Mouse (Mus musculus) embryonic fibroblast, embryonic 13.5 days (primary cell): Measurements from ENCODE around the gene Ptpn13. TPM values are rescaled to one million over a fixed set of nuclear protein-coding genes. Genes with fewer than 3 reads are reported as not detected.

Experiments used
- H3K27ac ChIP-seq: 2 replicates; pipeline ENCODE4 v1.5.1; 2012; ENCODE audit warnings: low read length, control low read depth, inconsistent platforms; ENCODE audit not compliant: insufficient read depth
- H3K4me1 ChIP-seq: 2 replicates; pipeline ENCODE4 v1.6.1; 2011; ENCODE audit warnings: low read length; ENCODE audit not compliant: control insufficient read depth, insufficient read depth
- H3K4me3 ChIP-seq: 2 replicates; pipeline ENCODE4 v1.5.1; 2011; ENCODE audit warnings: mild to moderate bottlenecking, control low read depth, low read length; ENCODE audit not compliant: insufficient read depth
- CTCF ChIP-seq: IDR thresholded peaks from 2 replicates; pipeline ENCODE4 v1.5.1; 2011; ENCODE audit warnings: mild to moderate bottlenecking, control low read depth, low read length, moderate library complexity, borderline replicate concordance; ENCODE audit not compliant: insufficient read depth
- POLR2A ChIP-seq: IDR thresholded peaks from 2 replicates; pipeline ENCODE4 v1.6.1; 2011; ENCODE audit warnings: low read depth, mild to moderate bottlenecking, control low read depth, low read length, moderate library complexity
- polyA plus RNA-seq: library from polyadenylated mRNA; stranded (reverse); fragments of >200 nt; gene quantifications from 2 replicates; pipeline ENCODE4 v1.2.4, GENCODE M21; 2011; ENCODE audit warnings: low read depth; ENCODE audit not compliant: missing spikeins, insufficient read length

The Ptpn13 gene
- polyA plus RNA-seq, 1 experiment = 10.6 TPM

GRCm38 (mm10) chr5:103560546-103560945, 135.6 kb downstream of the Ptpn13 start:
- H3K4me1 ChIP-seq = no peaks in the 10 kb centered on the region
- TF ChIP-seq CTCF = no peak
- TF ChIP-seq POLR2A = no peak
- no peak overlapping the region for H3K4me3 ChIP-seq
- no peak overlapping the region for H3K27ac ChIP-seq

DNA sequence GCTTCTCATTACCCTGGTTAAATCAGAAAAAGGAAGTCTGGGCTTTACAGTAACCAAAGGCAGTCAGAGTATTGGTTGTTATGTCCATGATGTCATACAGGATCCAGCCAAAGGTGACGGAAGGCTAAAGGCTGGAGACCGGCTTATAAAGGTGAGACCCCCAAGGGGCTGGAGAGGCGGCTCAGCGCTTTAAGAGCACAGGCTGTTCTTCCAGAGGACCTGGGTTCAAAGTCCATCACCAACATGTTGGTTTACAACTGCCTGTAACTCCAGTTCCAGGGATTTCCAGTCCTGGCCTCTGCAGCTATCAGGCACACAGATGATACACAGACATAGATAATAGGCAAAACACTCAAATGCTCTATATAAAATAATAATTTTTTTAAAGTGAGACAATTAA, 143.0 kb downstream of the Ptpn13 start:
- no peak for TF ChIP-seq CTCF
- TF ChIP-seq POLR2A = no peak
- Histone ChIP-seq H3K27ac (no peak overlapping the region), H3K4me3 (no peak overlapping the region), H3K4me1 (no peaks in the 10 kb centered on the region)

- H3K4me3 ChIP-seq = no peak overlapping the region
- TF ChIP-seq POLR2A (no peak), CTCF (no peak)
- no peak overlapping the region for H3K27ac ChIP-seq
- no peaks in the 10 kb centered on the region for H3K4me1 ChIP-seq
These were observed 144.5 kb downstream of the Ptpn13 start for GRCm38 (mm10) chr5:103569446-103569845.

DNA sequence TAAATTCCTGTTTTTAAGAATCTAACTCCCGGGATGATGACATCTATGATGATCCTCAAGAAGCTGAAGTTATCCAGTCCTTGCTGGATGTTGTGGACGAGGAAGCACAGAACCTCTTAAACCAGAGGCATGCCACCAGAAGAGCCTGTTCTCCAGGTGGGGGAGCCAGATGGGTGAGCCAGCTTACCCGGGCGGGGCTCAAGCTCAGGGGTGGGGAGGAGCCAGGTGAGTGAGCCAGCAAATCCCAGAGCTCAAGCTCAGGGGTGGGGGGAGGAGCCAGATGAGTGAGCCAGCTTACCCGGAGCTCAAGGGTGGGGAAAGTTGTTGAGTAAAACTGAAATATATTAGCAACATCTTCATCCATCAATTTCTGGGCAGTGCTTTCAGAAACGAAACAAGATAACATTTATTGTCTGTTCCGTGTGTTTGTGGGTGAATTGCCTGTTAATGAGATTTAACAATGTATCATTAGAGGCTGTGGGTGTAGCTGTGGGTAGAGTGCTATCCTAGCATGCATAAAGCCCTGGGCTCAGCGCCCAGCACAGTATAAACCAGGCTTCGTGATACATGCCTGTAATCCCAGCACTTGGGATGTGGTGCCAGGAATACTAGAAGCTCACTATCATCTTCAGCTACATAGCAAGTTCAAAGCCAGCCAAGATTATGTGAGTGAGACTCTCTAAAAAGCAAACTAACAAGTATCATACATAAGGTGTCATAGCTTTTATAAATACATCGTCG, 154.9 kb downstream of the Ptpn13 start:
- H3K27ac ChIP-seq = no peak overlapping the region
- TF ChIP-seq CTCF = no peak
- TF ChIP-seq POLR2A = no peak
- H3K4me3 ChIP-seq = no peak overlapping the region
- no peaks in the 10 kb centered on the region for H3K4me1 ChIP-seq

GRCm38 (mm10) chr5:103587219-103587618, 162.2 kb downstream of the Ptpn13 start:
- TF ChIP-seq CTCF = peak; percentile 23; the same call in 1 of the 2 replicates
- TF ChIP-seq POLR2A = no peak
- no peak overlapping the region for H3K27ac ChIP-seq
- no peak overlapping the region for H3K4me3 ChIP-seq
- H3K4me1 ChIP-seq = no peaks in the 10 kb centered on the region

GRCm38 (mm10) chr5:103591846-103592245, 166.9 kb downstream of the Ptpn13 start:
- Histone ChIP-seq H3K27ac (no peak overlapping the region), H3K4me3 (no peak overlapping the region), H3K4me1 (no peaks in the 10 kb centered on the region; the same call in 1 of the 2 replicates)
- TF ChIP-seq POLR2A = no peak
- no peak for TF ChIP-seq CTCF

GRCm38 (mm10) chr5:103592706-103593105, 167.7 kb downstream of the Ptpn13 start:
- Histone ChIP-seq H3K4me3 (no peak overlapping the region), H3K27ac (no peak overlapping the region), H3K4me1 (no peaks in the 10 kb centered on the region; the same call in 1 of the 2 replicates)
- no peak for TF ChIP-seq CTCF
- TF ChIP-seq POLR2A = no peak

- Histone ChIP-seq H3K4me3 (no peak overlapping the region), H3K4me1 (no peaks in the 10 kb centered on the region; the same call in 1 of the 2 replicates), H3K27ac (no peak overlapping the region)
- TF ChIP-seq CTCF (no peak), POLR2A (no peak)
These were observed 168.6 kb downstream of the Ptpn13 start for GRCm38 (mm10) chr5:103593575-103593974.

DNA sequence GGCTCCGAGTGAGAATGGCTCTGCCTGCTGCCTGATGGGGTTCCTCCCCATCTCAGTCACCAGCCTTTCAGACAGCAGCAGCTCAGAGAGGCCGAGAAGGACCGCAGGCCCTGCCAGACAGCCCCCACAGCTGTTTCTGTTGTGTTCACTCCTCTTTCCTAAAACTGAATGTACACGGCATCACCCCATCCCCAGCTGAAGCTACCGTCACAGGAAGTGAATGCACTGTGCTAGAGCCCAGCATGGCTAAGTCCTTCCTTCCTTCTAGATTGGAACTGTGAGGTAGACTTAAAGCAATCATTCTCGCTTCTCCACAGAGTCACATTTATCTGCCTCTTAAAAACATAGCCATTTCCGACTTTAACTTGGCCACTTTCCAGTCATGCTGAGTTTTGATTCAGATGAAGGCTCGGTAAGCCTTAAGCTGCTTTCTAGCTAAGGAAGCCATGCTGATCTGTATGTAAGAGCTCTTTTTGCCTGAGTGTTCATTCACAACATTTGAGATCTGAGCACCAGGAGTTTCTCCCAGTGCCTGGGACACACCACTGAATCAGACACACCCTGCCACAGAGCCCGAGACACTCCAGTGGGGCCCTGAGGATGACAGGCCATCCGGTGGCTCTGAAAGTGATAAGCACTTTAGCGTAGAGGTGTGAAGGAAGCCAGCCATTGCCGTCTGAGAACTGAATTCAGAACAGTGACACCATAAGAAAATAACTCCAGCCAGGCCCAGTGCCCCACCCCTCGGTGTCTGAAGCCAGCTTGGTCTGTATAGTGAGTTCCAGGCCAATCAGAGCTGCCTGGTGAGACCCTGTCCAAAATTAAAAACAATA, 170.6 kb downstream of the Ptpn13 start:
- H3K4me3 ChIP-seq = no peak overlapping the region
- TF ChIP-seq CTCF (no peak), POLR2A (no peak)
- no peak overlapping the region for H3K27ac ChIP-seq
- no peaks in the 10 kb centered on the region; the same call in 1 of the 2 replicates for H3K4me1 ChIP-seq

- H3K4me1 ChIP-seq = no peaks in the 10 kb centered on the region; the same call in 1 of the 2 replicates
- H3K27ac ChIP-seq = no peak overlapping the region
- H3K4me3 ChIP-seq = no peak overlapping the region
- TF ChIP-seq POLR2A (no peak), CTCF (no peak)
These were observed 171.6 kb downstream of the Ptpn13 start for GRCm38 (mm10) chr5:103596467-103597146.
